Mouse (Mus musculus): ENCODE results near the gene D17Wsu92e. TPM values are rescaled to one million over a fixed set of nuclear protein-coding genes. Genes with fewer than 3 reads are reported as not detected.

Gene D17Wsu92e
- total RNA-seq, 2 experiments from 2014 or later, result 219 to 228 TPM

DNA sequence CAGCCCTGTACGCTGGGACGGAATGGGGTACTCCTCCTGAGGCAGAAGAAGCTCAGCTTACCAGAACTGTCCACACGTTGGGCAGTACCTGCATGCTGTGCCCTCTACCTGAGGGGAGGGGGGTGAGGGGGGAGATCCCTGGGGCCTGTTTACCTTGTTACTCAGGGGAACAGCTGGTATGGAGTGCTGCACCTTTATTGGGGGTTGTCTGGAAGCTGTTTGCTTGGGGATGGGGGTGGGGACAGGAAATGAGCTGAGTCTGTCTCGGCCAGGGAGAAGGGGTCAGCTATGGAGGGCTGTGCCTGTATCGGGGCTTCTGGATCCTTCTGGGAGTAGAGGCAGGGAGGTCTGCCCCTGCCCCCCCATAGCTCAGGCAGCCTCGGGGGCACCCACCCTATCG lies 93.9 kb downstream of the D17Wsu92e start:
- intact Hi-C loops (cut with DNase I), result no loop called here
- no peak for DNase-seq (ENCODE audit: extremely low spot score in 1 of 2, low spot score in 2 of 2)
- no peak for TF ChIP-seq CTCF (IDR thresholded peaks at IDR 0.05)
- H3K27ac ChIP-seq, result no peak overlapping the region
- H3K4me3 ChIP-seq, result no peak overlapping the region

DNA sequence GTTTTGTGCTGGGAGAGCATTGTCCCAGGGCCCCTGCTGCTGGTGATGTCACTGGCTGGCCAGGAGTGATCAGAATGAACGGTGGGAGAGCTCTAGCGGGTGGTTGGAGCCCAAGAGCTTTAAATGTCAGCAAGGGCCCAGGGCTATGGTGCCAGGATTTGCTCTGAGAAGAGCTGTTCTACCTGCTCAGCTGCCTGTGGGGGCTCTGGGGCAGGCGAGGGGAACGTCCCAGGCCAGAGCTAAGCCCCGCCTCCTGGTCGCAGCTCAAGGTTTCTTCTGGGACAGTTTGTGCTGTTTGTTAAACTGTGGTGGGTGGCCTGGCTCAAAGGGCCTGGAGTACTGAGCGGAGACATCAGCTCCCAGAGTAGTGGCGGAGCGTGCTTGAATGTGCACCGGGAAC lies 95.0 kb downstream of the D17Wsu92e start:
- TF ChIP-seq CTCF (IDR thresholded peaks at IDR 0.05), result no peak
- intact Hi-C loops (cut with DNase I), result no loop called here
- H3K27ac ChIP-seq, result no peak overlapping the region
- no peak overlapping the region for H3K4me3 ChIP-seq
- DNase-seq (ENCODE audit: extremely low spot score in 1 of 2, low spot score in 2 of 2), result no peak

DNA sequence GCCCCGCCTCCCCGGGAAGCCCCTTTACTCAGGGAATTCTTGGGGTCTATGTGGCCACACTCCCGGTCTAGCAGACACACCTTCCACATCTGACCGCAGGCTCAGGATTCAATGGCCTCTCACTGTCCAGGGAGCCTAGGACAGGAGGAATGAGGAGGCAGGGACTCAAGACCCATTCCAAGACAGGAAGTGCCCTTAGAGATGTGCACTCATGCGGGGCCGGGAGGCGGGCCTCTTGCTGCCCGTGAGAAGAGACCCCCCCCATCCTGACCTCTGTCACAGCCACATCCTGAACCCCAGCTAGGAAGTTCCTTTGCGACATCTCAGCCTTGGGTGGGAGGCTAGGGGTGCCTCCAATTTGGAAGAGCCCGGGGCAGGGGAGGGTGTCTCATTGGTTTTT lies 95.4 kb downstream of the D17Wsu92e start:
- H3K4me3 ChIP-seq, result no peak overlapping the region
- intact Hi-C loops (cut with DNase I), result no loop called here
- TF ChIP-seq CTCF (IDR thresholded peaks at IDR 0.05), result no peak
- no peak overlapping the region for H3K27ac ChIP-seq
- no peak for DNase-seq (ENCODE audit: extremely low spot score in 1 of 2, low spot score in 2 of 2)

DNA sequence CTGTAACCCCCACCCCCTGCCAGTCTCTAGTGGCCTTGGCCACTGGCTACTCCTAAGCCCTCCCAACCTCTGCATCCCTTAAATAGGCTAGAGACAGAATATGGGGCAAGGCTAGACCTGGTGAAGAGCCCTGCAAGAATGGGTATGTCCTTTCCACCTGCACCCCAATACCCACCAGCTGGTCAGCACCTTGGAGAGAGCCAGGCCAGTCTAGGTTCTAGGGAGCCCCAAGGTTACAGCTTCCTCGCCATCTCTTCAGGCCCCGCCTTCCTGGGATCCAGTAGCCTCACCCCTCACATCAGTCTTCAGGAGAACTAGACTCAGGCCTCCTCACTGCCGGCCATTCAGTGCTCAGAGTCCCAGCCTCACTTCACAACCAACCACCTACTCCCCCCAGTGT lies 96.1 kb downstream of the D17Wsu92e start:
- intact Hi-C loops (cut with DNase I), result no loop called here

DNA sequence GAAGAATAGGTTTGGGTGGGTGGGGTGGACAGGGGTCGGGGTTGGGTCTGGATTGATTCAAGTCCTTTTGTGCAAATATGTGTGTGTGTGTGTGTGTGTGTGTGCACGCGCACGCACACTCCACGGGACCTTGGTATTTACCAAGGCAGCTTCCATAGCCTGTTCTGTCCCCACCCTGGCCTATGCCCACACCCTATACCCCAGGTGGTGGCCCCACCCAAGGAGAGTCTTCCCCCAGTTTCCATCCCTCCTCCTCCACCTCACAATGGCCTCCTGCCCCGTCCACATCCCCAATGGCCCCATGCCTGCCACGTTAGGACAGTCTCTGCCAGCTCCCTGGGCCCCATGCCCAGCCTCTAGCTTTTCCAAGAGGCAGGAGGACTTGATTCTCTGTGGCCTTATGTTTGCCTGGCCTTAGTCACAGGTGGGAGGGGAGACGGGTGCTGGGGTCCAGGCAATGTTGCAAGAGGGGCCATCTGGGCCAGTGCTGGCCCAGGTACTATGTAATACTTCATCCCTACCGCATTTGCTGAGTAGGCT lies 99.3 kb downstream of the D17Wsu92e start:
- no peak for DNase-seq (ENCODE audit: extremely low spot score in 1 of 2, low spot score in 2 of 2)
- H3K27ac ChIP-seq, result no peak overlapping the region
- intact Hi-C loops (cut with DNase I), result no loop called here
- TF ChIP-seq CTCF (IDR thresholded peaks at IDR 0.05), result no peak
- no peak overlapping the region for H3K4me3 ChIP-seq

More for the DNA sequence above, 96.1 kb downstream of the D17Wsu92e start:
- no peak for DNase-seq (ENCODE audit: extremely low spot score in 1 of 2, low spot score in 2 of 2)
- no peak for TF ChIP-seq CTCF (IDR thresholded peaks at IDR 0.05)
- no peak overlapping the region for H3K4me3 ChIP-seq
- H3K27ac ChIP-seq, result no peak overlapping the region

DNA sequence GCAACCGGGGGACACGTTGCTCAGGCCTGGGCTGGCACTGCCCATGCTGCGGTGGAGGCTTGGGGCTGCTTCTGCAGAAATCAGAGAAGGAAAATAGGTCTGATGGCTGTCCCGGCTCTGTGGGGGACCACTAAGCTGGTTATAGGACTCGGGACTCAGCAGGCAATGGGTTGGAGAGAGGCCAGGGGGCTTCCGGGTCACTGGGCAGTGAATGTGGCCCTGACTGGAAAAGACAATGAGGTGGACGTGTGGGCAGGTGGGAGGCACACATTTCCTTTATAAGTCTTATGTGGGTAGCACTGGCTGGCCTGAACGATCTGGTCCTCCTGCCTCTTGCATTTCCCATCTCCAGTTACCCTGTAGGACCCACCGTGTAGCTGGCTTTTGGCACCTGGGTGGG lies 100.1 kb downstream of the D17Wsu92e start:
- TF ChIP-seq CTCF (IDR thresholded peaks at IDR 0.05), result no peak

DNA sequence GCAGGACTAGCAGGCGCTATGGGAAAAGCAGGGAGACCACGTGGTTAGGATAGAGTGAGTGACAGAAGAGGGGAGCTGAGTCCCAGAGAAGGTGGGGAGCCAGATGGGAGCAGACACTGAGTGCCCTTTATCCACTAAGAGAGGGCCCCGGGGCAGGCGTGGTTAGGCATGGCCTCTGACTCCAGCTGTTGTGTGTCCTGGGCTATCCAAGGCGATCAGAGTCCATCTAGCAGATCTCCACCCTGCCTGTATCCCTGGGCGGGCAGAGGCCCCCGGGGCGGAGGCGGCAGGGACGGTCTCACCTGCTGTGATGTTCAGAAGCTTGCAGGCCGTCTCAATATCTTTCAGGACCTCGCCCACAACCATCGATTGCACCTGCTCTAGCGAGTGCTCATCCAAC lies 100.8 kb downstream of the D17Wsu92e start:
- Histone ChIP-seq H3K27ac (no peak overlapping the region), H3K4me3 (no peak overlapping the region)
- no peak for TF ChIP-seq CTCF (IDR thresholded peaks at IDR 0.05)
- DNase-seq (ENCODE audit: extremely low spot score in 1 of 2, low spot score in 2 of 2), result no peak
- intact Hi-C loops (cut with DNase I), result no loop called here

More for the DNA sequence above, 100.1 kb downstream of the D17Wsu92e start:
- intact Hi-C loops (cut with DNase I), result no loop called here
- Histone ChIP-seq H3K4me3 (no peak overlapping the region), H3K27ac (no peak overlapping the region)
- no peak for DNase-seq (ENCODE audit: extremely low spot score in 1 of 2, low spot score in 2 of 2)

DNA sequence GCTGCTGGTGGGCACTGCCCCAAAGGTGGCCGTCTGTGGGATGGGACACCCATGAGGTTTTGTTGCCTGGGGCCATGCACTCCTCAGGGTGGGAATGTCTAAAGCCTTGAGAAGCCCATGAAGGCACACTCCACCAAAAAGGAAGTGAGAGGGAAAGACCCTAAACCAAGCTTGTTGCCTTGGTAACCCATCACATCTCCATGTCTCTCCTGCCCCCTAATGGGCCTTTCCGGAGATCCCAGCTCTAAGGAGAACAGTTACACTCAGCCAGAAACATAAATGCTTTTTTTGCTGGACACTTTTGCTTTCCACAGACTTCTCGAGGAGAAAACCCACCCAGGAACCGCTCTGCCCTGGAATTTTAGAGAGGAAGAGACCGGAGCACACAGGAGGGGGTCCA lies 102.2 kb downstream of the D17Wsu92e start:
- intact Hi-C loops (cut with DNase I), result no loop called here

DNA sequence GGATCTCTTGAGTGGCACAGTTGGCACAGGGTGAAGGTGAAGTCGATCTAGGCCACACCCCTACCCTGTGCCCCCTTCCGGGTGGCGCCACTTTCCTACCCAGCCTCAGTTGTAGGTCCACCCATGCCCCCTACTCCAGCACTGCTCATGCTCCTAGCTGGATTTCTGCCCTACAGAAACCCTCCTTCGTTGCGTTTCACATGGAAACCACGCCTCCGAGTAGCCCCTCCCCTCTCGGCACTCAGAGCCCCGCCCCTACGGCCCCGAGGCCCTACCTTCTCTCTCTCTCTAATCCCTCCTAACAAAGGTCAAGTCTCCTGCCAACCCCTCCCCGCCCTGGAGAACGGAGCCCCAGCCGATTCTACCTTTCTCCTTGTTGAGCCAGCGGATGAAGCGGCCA lies 103.6 kb downstream of the D17Wsu92e start:
- intact Hi-C loops (cut with DNase I), result no loop called here
- TF ChIP-seq CTCF (IDR thresholded peaks at IDR 0.05), result no peak
- Histone ChIP-seq H3K27ac (no peak overlapping the region), H3K4me3 (no peak overlapping the region)
- DNase-seq (ENCODE audit: extremely low spot score in 1 of 2, low spot score in 2 of 2), result no peak

More for the DNA sequence above, 102.2 kb downstream of the D17Wsu92e start:
- no peak for DNase-seq (ENCODE audit: extremely low spot score in 1 of 2, low spot score in 2 of 2)
- Histone ChIP-seq H3K27ac (no peak overlapping the region), H3K4me3 (no peak overlapping the region)
- TF ChIP-seq CTCF (IDR thresholded peaks at IDR 0.05), result peak; percentile 50

DNA sequence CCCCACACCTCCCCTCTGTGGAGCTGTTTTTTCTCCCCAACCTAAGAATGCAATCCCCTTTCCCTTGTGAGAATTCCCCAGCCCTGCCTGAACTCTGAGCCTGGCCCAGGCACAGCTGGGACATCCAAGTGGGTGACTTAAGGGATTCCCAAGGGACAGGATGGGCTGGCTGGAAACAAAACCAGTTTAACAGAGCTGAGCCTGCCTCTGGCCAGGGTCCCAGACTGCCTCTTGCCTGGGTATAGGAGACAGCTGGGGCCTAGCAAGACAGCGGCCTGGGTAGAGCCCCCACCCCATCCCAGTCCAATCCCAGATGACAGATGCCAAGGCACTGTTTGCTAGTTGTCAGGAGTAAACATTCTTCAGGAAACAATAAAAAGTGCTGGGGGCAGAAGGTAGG lies 107.6 kb downstream of the D17Wsu92e start:
- no peak overlapping the region for H3K27ac ChIP-seq
- no peak overlapping the region for H3K4me3 ChIP-seq
- intact Hi-C loops (cut with DNase I), result no loop called here
- TF ChIP-seq CTCF (IDR thresholded peaks at IDR 0.05), result no peak
- no peak for DNase-seq (ENCODE audit: extremely low spot score in 1 of 2, low spot score in 2 of 2)

DNA sequence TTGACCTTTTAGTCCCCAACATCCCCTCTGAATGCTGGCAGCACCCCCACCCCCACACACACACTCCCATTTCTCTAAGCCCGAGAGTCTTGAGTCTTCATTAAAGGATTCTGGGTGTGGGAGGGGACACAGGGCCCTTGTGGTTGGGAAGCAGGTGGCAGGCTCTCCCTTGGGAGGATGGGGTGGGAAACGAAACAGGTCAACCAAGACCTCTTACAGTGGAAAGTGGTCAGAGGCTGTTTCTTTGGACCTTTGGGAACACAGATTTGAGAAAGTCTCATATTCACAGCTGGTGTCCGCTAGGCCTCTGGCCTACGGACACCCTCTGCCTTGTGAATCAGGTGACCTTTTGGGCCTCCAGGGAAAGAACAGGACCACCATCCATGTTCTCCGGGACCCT lies 110.8 kb downstream of the D17Wsu92e start:
- no peak; the same call in 1 of the 2 replicates for TF ChIP-seq CTCF (IDR thresholded peaks at IDR 0.05)
- no peak overlapping the region for H3K27ac ChIP-seq
- intact Hi-C loops (cut with DNase I), result no loop called here
- H3K4me3 ChIP-seq, result no peak overlapping the region
- no peak for DNase-seq (ENCODE audit: extremely low spot score in 1 of 2, low spot score in 2 of 2)

DNA sequence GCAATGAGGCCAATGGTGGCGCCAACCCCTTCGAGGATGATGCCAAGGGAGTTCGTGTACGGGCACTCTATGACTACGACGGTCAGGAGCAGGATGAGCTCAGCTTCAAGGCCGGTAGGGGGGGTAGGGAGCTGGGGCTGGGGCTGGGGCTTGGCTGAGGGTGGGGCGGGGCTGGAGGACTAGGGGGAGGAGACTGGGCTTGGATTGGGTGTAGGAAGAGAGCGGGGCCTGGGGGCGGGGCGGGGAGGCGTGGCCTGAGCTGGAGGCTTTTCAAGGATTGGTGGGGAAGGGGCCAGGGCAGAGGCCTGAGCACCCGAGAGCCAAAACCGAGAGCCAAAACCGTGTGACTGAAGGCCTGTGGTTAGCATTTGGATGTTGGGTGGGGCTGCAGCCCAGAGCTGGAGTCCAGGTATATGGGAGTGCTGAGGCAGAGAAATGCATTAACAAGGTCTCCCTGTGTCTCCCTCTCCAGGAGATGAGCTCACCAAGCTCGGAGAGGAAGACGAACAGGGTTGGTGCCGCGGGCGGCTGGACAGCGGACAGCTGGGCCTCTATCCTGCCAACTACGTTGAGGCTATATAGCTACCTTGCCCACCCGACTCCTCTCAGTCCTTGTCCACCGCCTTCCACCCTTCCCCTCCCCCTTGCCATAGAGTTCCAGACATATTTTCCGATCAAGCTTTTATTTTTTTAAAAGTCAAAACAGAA lies 112.3 kb downstream of the D17Wsu92e start:
- DNase-seq (ENCODE audit: extremely low spot score in 1 of 2, low spot score in 2 of 2), result peak in 1 of 2 experiments; percentile 55
- TF ChIP-seq CTCF (IDR thresholded peaks at IDR 0.05), result no peak; the same call in 1 of the 2 replicates
- H3K4me3 ChIP-seq, result no peak overlapping the region
- peak overlapping the region; percentile 61; the same call in 1 of the 2 replicates for H3K27ac ChIP-seq
- intact Hi-C loops (cut with DNase I), result no loop called here

DNA sequence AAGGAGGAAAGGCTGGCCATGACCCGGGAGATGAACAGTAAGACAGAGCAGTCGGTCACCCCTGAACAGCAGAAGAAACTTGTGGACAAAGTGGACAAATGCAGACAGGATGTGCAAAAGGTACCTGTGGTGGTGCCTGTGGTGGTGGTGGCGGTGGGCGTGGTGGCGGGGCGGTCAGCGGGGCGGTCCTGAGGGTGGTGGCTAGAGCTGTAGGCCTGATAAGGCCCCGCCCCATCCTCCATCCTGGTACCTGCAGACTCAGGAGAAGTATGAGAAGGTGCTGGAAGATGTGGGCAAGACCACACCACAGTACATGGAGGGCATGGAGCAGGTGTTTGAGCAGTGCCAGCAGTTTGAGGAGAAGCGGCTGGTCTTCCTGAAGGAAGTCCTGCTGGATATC lies 114.8 kb downstream of the D17Wsu92e start:
- no peak for DNase-seq (ENCODE audit: extremely low spot score in 1 of 2, low spot score in 2 of 2)
- Histone ChIP-seq H3K27ac (no peak overlapping the region), H3K4me3 (no peak overlapping the region)
- intact Hi-C loops (cut with DNase I), result no loop called here
- no peak for TF ChIP-seq CTCF (IDR thresholded peaks at IDR 0.05)

All from left cerebral cortex, adult 2 months (tissue).